Mouse (Mus musculus) layer of hippocampus, adult 9-11 months (tissue): ENCODE results near the gene Mars.
A peak's percentile ranks its signal among the peaks of the same experiment; 100 is the strongest.
"Not testable (repeated sequence)": the region's sequence is repeated elsewhere in the genome, so short reads cannot be mapped to it uniquely, and the experiment has no call there.

Experiments used
- DNase-seq: peaks from one replicate; pipeline ENCODE4 v3.0.0; 2022

The Mars gene

GRCm38 (mm10) chr10:127336952-127337351 is 25.4 kb upstream of the Mars start:
- DNase-seq = no peak

- DNase-seq = no peak
Observed at GRCm38 (mm10) chr10:127335271-127335670, 23.7 kb upstream of the Mars start.

GRCm38 (mm10) chr10:127333152-127333551 is 21.6 kb upstream of the Mars start:
- DNase-seq = no peak

GRCm38 (mm10) chr10:127332211-127332874 is 20.8 kb upstream of the Mars start:
- DNase-seq = no peak

- DNase-seq = no peak
Observed at GRCm38 (mm10) chr10:127330212-127330611, 18.6 kb upstream of the Mars start.

- no peak for DNase-seq
Observed at GRCm38 (mm10) chr10:127327461-127328145, 16.0 kb upstream of the Mars start.

GRCm38 (mm10) chr10:127326828-127327227 is 15.2 kb upstream of the Mars start:
- DNase-seq = no peak

GRCm38 (mm10) chr10:127326017-127326801 is 14.6 kb upstream of the Mars start:
- DNase-seq = no peak

GRCm38 (mm10) chr10:127325454-127326016 is 13.9 kb upstream of the Mars start:
- no peak for DNase-seq

GRCm38 (mm10) chr10:127324495-127324894 is 12.9 kb upstream of the Mars start:
- DNase-seq = no peak

- no peak for DNase-seq
Observed at GRCm38 (mm10) chr10:127323131-127323855, 11.7 kb upstream of the Mars start.

GRCm38 (mm10) chr10:127322669-127323068 is 11.1 kb upstream of the Mars start:
- no peak for DNase-seq

- DNase-seq = no peak
Observed at GRCm38 (mm10) chr10:127322178-127322577, 10.6 kb upstream of the Mars start.

GRCm38 (mm10) chr10:127321621-127322020 is 10.0 kb upstream of the Mars start, which contains the start of gene Arhgap9:
Arhgap9 (plus strand) TSS chr10:127321964.
- DNase-seq = no peak

- no peak for DNase-seq
Observed at GRCm38 (mm10) chr10:127319969-127320368, 8.4 kb upstream of the Mars start.

- no peak for DNase-seq
Observed at GRCm38 (mm10) chr10:127318009-127318408, 6.4 kb upstream of the Mars start.

GRCm38 (mm10) chr10:127317277-127317676 is 5.7 kb upstream of the Mars start:
- DNase-seq = no peak

GRCm38 (mm10) chr10:127314950-127315349 is 3.4 kb upstream of the Mars start:
- DNase-seq = not testable (repeated sequence)

GRCm38 (mm10) chr10:127313516-127313915 is 1.9 kb upstream of the Mars start:
- DNase-seq = not testable (repeated sequence)

GRCm38 (mm10) chr10:127312858-127313257 is 1.3 kb upstream of the Mars start:
- no peak for DNase-seq

- DNase-seq = peak; percentile 83
Observed at GRCm38 (mm10) chr10:127312356-127312676, 730 bp upstream of the Mars start.
